Mouse (Mus musculus) lung, postnatal 0 days (tissue): Measurements from ENCODE around the gene Bdkrb2. TPM values are rescaled to one million over a fixed set of nuclear protein-coding genes. Genes with fewer than 3 reads are reported as not detected.
A peak's percentile ranks its signal among the peaks of the same experiment; 100 is the strongest.

Source experiments
- ATAC-seq: fragments of 200-750 bp; cut with Nextera tagmentation; 2 replicates; pipeline ENCODE4 v1.8.0; 2017; ENCODE audit warnings: moderate library complexity
- DNase-seq: peaks from one replicate; pipeline ENCODE4 v3.0.0-alpha.2; 2016; ENCODE audit warnings: low spot score
- H3K27ac ChIP-seq: fragments of 300-500 bp; sonication (generic); 2 replicates; pipeline ENCODE4 v1.5.1; 2014; ENCODE audit warnings: antibody characterized with exemption, mild to moderate bottlenecking, low read length, mixed read lengths
- H3K27me3 ChIP-seq: fragments of 300-500 bp; sonication (generic); replicated peaks from 2 replicates; pipeline ENCODE4 v1.6.1; 2014; ENCODE audit warnings: low read length, mixed read lengths; ENCODE audit not compliant: insufficient read depth
- H3K36me3 ChIP-seq: fragments of 300-500 bp; sonication (generic); 2 replicates; pipeline ENCODE4 v1.6.1; 2014; ENCODE audit warnings: low read length, mixed read lengths; ENCODE audit not compliant: insufficient read depth
- H3K4me1 ChIP-seq: fragments of 300-500 bp; sonication (generic); 2 replicates; pipeline ENCODE4 v1.6.1; 2014; ENCODE audit warnings: antibody characterized with exemption, low read depth, low read length, mixed read lengths; ENCODE audit not compliant: insufficient read depth
- H3K4me2 ChIP-seq: fragments of 300-500 bp; sonication (generic); replicated peaks from 2 replicates; pipeline ENCODE4 v1.6.1; 2014; ENCODE audit warnings: low read depth, mild to moderate bottlenecking, low read length, moderate library complexity, mixed read lengths
- H3K4me3 ChIP-seq: fragments of 300-500 bp; sonication (generic); 2 replicates; pipeline ENCODE4 v1.5.1; 2014; ENCODE audit warnings: low read depth, low read length
- H3K9ac ChIP-seq: fragments of 300-500 bp; sonication (generic); replicated peaks from 2 replicates; pipeline ENCODE4 v1.6.1; 2014; ENCODE audit warnings: low read depth, mild to moderate bottlenecking
- H3K9me3 ChIP-seq: fragments of 300-500 bp; sonication (generic); 2 replicates; pipeline ENCODE4 v1.6.1; 2016; ENCODE audit warnings: low read length, mixed read lengths
- CTCF ChIP-seq: IDR thresholded peaks from 2 replicates; pipeline ENCODE4 v1.5.1; 2016; ENCODE audit warnings: antibody characterized with exemption, mild to moderate bottlenecking
- EP300 ChIP-seq: IDR thresholded peaks from 2 replicates; pipeline ENCODE4 v1.6.1; 2016; ENCODE audit warnings: antibody characterized with exemption, mild to moderate bottlenecking, control low read depth
- WGBS: fragments of 180-500 bp; shearing (Covaris S2); extraction: QIAGEN DNeasy Blood & Tissue Kit; methylation state at CpG from one replicate; pipeline ENCODE4 v1.1.7; 2014; 5-methylcytosine and 5-hydroxymethylcytosine counted together
- polyA plus RNA-seq: library from polyadenylated mRNA; unstranded; fragments of >200 nt; fragmentation: Nextera tagmentation; extraction: Ambion mirVana; gene quantifications from 2 replicates; pipeline ENCODE4 v1.2.1, GENCODE M21; 2015

Gene Bdkrb2
- 2.1 and 2.5 TPM in 2 replicates for polyA plus RNA-seq

DNA sequence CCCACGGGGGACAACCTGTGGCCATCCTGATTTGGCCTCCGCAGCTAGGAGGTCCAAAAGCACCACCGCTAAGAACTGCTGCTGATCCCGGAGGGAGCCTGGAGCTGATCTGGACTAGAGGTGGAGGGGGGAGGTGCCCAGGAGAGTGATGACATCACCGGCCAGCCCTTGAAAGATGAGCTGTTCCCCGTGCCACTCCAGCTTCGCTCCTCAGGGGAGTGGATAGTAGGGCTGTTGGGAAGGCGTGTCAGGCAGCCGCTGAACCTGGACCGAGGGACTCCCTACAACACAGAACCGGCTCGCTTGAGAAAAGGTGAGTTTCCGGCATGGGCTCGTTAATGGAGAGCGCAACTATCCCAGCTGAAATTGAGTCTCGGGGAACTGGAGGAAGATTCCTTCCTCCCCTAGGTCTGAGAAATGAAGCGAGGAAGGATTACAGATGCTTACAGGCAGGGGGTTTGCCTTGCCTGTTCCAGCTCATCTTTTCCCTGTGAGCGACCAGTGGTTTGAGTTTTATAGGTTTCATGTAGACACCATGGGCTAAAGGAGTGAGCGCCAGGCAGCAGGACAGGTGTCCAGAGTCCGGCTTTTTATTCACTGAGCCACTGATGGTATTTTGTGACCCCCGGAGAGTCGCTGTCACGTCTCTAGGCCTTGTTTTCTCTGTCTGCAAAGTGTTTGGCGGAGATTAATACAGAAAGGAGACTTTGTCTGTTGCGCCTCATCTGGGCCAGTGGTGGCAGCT is at the start of gene Bdkrb2:
Bdkrb2 (plus strand) TSS at position 291 of the 745 bp plus-strand sequence.
- DNase-seq, result peak; percentile 66
- no peaks in the 10 kb centered on the region for H3K9me3 ChIP-seq
- H3K4me3 ChIP-seq, result peak within 1 kb of the TSS; percentile 33
- H3K27me3 ChIP-seq, result peaks cover 17% of the 10 kb centered on the region; the same call in 1 of the 2 replicates
- WGBS, result 7% methylated on average over 25 of the region's 25 CpGs
- H3K36me3 ChIP-seq, result no peaks in the 10 kb centered on the region
- H3K27ac ChIP-seq, result no peak within 1 kb of the TSS
- peak within 1 kb of the TSS; percentile 39; the same call in 1 of the 2 replicates for H3K9ac ChIP-seq
- TF ChIP-seq CTCF (no peak), EP300 (no peak)
- ATAC-seq, result peak; percentile 70
- no peaks in the 10 kb centered on the region for H3K4me1 ChIP-seq
- H3K4me2 ChIP-seq, result peak within 1 kb of the TSS; percentile 50

DNA sequence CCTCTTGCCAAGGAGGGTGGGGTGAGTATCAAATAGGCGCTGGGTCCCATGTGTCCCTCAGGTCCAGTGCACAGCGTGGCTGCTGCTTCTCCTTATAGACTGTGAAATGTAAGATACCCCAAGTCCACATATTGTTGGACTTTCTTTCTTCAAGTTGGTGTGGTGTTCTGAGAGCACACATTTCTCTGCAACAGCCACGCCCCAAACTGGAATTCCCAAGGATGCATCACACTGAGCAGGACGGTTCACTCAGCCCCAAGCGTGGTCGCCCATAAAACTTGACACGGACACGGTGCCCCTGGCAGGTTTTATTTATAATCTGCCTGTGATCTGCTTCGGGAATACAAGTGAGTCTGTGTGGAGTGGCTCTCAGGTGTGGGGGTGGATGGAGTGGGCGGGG is 48.9 kb upstream of the Bdkrb2 start:
- Histone ChIP-seq H3K27ac (peak overlapping the region; percentile 75; the same call in 1 of the 2 replicates), H3K9me3 (no peaks in the 10 kb centered on the region), H3K9ac (no peak overlapping the region), H3K36me3 (no peaks in the 10 kb centered on the region), H3K27me3 (no peaks in the 10 kb centered on the region), H3K4me3 (no peak overlapping the region), H3K4me1 (peaks cover 3% of the 10 kb centered on the region; the same call in 1 of the 2 replicates), H3K4me2 (no peak overlapping the region)
- WGBS, result 71% methylated on average over 10 of the region's 10 CpGs
- TF ChIP-seq CTCF (no peak), EP300 (no peak)
- DNase-seq (no peak), ATAC-seq (no peak)

DNA sequence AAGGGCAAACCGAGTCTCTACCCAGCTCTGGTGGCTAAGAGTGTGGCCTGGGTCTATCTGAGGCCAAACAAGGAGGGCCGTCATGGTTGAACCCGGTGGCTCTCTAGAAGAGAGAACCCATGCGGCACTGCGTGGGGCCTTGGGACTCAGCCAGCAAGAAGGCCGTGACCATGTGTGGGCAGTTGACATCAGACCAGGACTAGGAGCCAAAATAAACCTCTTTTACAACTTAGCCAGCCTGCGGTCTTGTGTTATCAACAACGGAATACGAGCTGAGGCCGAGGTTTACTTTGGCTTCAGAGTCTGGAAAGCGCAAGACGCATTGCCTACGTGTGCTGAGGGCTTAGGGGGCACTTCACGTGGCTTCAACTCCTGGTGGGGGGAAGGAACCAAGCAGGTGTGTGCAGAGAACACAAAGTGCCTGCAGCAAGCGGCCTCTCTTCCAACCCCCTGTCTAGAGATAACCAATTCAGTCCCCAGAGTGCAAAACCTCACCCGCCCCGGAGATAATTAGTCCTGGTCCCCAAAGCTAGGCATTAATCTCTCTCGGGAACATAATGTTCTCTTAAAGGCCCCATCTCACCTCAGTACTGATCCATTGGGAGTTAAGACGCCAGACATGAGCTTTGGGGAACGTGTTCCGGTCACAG is 45.9 kb upstream of the Bdkrb2 start:
- DNase-seq (peak; percentile 83), ATAC-seq (peak; percentile 61)
- Histone ChIP-seq H3K27ac (no peak overlapping the region), H3K36me3 (no peaks in the 10 kb centered on the region), H3K9me3 (no peaks in the 10 kb centered on the region), H3K27me3 (no peaks in the 10 kb centered on the region), H3K4me3 (no peak overlapping the region), H3K4me1 (peaks cover 9% of the 10 kb centered on the region; the same call in 1 of the 2 replicates), H3K9ac (no peak overlapping the region), H3K4me2 (no peak overlapping the region)
- no peak for TF ChIP-seq CTCF
- TF ChIP-seq EP300, result peak; percentile 59
- 49% methylated on average over 21 of the region's 21 CpGs for WGBS

DNA sequence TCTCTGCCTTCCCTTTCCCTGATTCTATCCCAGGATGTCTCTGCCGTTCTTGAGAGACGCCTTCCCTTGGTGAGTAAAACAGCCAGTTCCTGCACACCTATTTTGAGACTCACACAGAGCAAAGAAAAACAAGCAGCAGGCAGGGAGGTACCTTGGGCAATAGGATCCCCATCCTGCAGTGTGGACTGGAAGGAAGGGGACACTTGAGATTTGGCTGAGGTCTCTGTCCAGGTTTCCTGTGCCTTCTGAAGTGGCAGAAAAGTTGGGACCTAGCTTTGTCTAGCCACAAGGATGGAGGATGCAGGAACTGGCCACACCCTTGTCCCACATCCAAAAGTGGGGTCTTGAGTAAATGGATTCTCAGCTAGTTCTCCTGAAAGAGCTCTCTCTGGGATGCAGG is 43.2 kb upstream of the Bdkrb2 start:
- Histone ChIP-seq H3K4me1 (peaks cover 9% of the 10 kb centered on the region; the same call in 1 of the 2 replicates), H3K4me3 (no peak overlapping the region), H3K27me3 (no peaks in the 10 kb centered on the region), H3K36me3 (no peaks in the 10 kb centered on the region), H3K4me2 (no peak overlapping the region), H3K27ac (peak overlapping the region; percentile 52), H3K9ac (no peak overlapping the region), H3K9me3 (no peaks in the 10 kb centered on the region)
- no peak for DNase-seq
- 78% methylated on average over 2 of the region's 2 CpGs for WGBS
- no peak for TF ChIP-seq EP300
- TF ChIP-seq CTCF, result no peak
- ATAC-seq, result no peak

DNA sequence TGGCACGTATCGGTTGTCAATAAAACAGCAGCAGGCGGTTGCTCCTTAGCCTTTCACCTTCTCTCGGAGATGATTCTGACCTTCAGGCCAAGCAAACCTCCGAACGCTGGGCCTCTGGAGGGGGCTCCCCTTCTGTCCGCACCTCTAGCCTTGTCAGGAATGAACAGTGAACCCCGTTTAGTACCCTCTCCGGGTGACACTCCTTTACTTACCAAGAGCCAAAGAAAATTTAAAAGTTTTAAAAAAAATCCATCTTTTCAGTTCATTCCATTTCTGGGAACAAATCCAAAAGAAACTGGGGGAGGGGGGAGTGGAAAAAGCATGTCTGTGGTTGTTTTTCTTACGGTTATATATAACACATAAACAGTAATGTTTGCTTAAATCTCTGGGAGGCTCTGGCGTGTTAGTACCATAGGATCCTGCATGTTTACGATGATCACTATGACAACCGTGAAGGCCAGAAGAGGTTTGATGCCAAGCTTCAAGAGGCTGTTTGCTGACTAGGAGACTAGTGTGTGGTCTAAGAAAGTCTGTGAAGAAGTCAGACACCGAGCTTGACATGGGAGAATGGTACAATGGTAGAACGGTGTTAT is 41.8 kb upstream of the Bdkrb2 start:
- Histone ChIP-seq H3K27ac (peak overlapping the region; percentile 52; the same call in 1 of the 2 replicates), H3K27me3 (no peaks in the 10 kb centered on the region), H3K4me1 (peaks cover 11% of the 10 kb centered on the region; the same call in 1 of the 2 replicates), H3K9me3 (no peaks in the 10 kb centered on the region), H3K4me2 (0 out of 2 replicates have a peak overlapping the region, but pooled peaks have one; percentile 0), H3K9ac (no peak overlapping the region), H3K36me3 (no peaks in the 10 kb centered on the region), H3K4me3 (no peak overlapping the region)
- WGBS, result 30% methylated on average over 15 of the region's 15 CpGs
- ATAC-seq (peak; percentile 76), DNase-seq (peak; percentile 94)
- no peak for TF ChIP-seq CTCF
- peak; percentile 75 for TF ChIP-seq EP300

DNA sequence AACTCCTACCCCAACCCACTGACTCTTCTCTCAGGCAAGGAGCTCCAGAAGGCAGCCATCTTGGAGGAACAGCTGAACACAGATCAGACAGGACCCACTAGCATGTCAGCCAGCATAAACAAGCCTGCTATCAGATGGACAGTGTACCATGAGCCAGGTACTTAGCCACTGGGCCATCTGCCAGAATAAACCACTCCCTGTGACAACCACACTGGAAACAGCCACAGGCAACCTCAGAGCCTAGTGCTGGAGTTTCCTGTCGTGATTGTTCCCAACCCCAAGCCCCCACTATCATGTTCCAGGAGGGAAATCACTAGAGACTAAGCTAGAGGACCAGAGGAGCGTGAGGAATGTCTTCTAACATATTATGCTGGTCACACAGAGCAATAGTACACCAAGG is 39.3 kb upstream of the Bdkrb2 start:
- Histone ChIP-seq H3K4me1 (peaks cover 13% of the 10 kb centered on the region; the same call in 1 of the 2 replicates), H3K27me3 (no peaks in the 10 kb centered on the region), H3K27ac (no peak overlapping the region), H3K4me3 (no peak overlapping the region), H3K9ac (no peak overlapping the region), H3K36me3 (no peaks in the 10 kb centered on the region), H3K9me3 (no peaks in the 10 kb centered on the region), H3K4me2 (no peak overlapping the region)
- WGBS, result 57% methylated on average over 2 of the region's 2 CpGs
- no peak for TF ChIP-seq EP300
- ATAC-seq (no peak), DNase-seq (peak; percentile 32)
